Mouse (Mus musculus) gastrocnemius, postnatal 4 days (tissue): ENCODE results near the gene 4931414P19Rik. TPM values are rescaled to one million over a fixed set of nuclear protein-coding genes. Genes with fewer than 3 reads are reported as not detected.

Experiments
- DNase-seq, 2 experiments: peaks; one replicate each; pipeline ENCODE4 v3.0.0; 2021 to 2022; ENCODE audit warnings: low spot score in 2 of 2, mixed read lengths in 2 of 2
- total RNA-seq, 2 experiments: library from RNA; stranded (reverse); gene quantifications; 2 replicates each; pipeline ENCODE4 v1.2.3; 2021

The 4931414P19Rik gene
- total RNA-seq, 2 experiments from 2014 or later: 4.3 to 6.8 TPM

DNA sequence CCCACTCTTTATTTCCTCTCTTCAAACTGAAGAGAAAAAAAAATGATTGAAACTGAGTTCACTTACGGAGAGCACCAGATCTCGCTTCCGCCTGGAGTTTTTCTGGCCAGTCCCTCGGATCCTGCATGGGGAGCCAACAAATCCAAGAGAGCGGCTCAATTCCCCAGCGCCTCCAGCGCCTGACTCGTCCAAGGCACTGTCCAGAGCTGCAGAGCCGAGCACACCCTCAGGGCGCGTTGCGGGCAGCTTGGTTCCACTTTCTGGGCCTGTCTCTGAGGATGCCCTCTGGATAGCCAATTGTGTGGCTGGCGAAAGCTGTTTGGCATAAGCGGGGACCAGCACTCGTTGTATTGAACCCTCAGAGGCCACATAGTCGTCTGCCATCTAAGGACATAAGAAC is 14.7 kb downstream of the 4931414P19Rik start:
- DNase-seq: no peak

DNA sequence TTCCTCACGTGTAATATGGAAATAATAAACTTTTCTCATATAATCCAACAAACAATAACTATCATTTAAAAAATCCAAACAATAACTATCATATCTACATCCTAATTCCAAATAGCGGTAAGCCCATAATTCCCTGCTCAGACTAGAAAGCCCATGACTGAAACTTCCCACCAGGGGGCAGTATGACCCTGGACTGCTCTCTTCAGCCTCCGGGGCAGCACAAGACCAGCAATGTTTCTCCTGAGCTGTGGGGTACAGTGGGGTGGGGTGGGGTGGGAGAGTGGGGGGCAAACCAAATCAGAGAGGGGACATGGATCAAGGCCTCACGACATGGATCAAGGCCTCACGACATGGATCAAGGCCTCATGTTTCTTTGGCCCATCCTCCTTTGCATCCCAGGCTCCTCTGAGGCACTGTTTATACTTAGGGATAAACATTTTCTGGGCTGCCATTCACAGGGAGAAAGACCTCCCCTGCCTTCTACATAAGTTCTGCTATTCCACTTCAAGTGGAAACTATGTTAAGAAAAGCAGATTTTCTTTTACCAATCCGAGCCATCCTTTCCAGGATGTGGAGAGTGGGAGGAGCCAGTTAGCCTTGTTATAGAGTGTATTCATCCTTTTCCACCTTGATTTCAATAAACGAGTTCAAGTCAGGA is 22.0 kb downstream of the 4931414P19Rik start:
- peak; percentile 52 to 66 for DNase-seq

DNA sequence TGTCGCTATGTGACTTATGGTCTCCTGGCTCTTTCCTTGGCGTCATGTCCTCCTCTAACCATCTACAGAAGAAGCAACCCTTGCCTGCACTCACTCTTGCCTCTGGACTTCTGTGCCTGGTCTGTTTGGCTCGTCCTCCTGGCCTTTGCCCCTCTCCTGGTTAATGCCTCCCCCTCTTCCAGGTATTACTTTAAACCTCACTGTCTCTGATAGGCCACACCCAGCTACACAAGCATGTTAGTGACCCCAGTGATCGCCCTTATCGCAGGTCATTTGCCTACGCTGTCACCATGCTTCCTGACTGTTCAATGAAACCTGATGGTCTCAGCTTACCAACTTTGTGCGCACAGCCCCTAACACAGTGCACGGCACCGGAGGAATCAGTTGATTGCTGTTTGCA is 23.3 kb downstream of the 4931414P19Rik start:
- no peak for DNase-seq

DNA sequence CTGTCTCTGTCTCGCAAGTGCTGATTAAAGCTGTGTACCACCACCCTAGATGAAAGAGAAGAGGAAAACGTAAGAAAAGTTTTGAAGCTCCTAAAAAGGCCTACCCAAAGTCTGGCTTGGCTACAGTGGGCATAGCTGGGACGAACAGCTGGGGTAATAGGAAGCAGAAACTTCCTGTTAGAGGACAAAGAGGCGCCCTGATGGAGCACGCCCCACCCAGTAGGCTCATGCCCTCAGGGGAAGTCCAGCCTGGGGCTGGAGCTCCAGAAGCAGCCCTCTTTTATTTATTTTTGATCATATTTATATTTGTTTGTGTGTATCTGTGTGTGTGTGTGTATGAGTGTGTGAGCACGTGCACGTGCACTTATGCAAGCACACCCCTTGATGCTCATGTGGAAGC is 26.2 kb downstream of the 4931414P19Rik start:
- no peak for DNase-seq

DNA sequence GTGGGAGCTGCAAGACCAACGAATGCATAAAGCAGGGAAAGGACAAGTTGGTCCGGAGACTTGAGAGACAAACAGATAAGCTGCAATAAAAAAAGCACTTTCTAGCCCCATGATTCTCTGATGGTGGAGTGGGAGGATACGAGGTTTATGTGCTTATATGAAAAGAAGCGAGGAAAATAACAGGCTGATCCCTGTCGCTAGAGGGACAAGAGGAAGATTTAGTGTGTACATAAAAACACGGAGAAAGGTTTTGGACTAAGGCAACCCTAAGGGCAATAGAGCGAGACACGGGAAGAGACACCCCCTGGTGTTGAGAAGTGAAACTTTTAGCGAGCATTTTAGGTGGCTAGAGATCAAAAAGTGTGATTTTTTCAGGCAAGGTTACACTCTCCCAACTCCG is 27.7 kb downstream of the 4931414P19Rik start:
- peak in 1 of 2 experiments; percentile 37 for DNase-seq

DNA sequence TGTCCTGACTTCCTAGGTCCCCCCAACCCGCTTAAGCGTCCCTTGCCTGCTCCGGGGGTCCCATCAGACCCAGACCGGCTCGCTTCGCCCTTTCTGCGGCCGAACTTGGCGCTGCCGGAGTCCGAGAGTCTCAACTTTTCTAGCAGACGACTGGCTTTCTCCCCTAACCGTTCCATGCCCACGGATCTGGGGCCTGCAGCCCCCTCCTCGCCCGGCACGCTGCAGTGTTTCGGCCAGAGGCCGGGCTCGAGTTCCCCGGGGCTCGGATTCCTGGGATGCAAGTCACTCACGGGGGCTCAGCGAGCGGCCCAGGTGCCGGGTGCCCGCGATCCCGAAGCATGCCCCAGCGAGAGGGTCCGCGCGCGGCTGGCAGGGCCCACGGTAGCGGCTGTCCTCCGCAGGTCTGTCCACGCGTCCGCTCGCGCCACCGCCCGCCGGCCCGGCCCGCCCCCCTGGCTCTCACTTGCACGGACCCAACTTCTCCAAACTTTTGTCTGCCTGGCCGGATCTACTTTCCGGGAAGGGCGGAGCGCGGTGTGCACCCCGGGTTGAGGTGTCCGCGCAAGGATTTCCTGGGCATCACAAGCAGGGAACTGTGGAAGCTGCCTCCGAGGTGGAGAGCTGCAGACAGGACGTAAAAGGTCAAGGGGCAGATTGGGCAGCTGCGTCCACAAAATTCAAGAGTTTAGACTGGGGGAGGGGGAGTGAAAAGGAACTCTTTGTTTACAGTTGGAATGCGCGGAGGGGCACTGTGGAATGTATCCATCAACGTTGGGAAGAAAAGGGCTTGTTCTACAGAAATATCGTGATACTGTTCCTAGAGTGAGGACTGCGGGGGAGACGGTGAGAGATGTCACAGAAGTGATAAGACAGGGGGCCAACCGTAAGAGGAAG is 28.5 kb downstream of the 4931414P19Rik start, which contains the start of gene Ajuba:
Gene Ajuba (minus strand): TSS at position 470 of the 894 bp plus-strand sequence.
- peak; percentile 80 to 92 for DNase-seq

DNA sequence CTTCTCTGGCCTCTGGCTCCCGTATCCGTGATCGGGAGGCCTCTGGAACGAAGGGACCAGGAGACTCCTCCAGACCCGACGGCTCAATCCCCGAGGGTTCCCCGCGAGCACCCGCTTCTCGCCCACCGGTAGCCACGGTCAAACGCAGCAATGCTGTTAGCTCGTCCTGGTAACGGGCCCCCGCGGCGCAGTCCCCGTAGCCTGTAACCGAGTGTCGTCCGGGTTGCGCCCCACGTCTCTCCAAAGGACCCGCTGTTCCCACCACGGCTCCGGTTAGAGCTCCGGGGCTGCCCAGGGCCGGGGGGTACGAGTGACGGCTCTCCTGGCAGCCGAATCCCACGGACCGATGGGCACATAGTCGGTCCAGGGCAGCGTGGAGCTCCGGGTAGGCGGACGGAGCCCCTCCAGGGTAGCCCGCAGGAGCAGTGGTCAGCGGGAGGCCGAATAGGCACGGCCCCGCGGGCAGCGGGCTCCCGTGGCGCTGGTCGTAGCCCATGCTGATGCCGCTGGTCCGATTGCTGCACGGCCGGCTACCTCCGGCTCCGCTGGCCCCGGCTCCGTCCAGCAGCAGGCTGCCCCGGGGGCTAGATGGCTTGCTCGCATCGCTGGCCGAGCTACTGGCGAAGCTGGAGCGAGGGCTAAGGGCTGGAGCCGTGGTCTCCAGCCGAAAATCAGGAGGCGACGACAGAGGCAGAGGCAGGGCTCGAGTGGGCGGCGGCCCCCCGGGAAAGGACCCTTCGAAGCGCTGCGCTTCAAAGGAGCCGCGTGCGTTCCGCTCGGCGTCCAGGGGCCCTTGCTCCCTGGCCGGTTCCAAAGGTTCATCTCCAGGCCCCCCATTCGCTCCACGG is 29.3 kb downstream of the 4931414P19Rik start:
- peak in 1 of 2 experiments; percentile 55 for DNase-seq

DNA sequence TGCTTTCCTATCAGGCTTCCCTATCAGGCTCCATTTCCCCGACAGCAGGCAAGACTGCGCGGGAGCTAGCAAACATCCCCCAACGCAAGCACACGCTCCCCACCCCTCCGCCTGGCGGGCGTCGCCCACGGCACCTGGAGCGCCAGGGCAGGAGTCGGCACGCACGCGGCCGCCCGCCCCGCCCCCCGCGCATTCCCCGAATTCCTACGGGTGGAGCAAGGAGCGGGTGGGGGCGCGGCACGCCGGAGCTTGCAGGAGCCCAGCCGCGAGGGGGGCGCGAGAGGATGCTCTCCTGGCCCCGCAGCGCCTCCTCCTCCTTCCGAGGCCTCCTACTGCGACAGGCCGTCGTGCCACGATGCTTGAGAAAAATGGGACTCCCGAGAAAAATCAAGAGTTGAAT is 30.2 kb downstream of the 4931414P19Rik start:
- peak; percentile 74 to 81 for DNase-seq

DNA sequence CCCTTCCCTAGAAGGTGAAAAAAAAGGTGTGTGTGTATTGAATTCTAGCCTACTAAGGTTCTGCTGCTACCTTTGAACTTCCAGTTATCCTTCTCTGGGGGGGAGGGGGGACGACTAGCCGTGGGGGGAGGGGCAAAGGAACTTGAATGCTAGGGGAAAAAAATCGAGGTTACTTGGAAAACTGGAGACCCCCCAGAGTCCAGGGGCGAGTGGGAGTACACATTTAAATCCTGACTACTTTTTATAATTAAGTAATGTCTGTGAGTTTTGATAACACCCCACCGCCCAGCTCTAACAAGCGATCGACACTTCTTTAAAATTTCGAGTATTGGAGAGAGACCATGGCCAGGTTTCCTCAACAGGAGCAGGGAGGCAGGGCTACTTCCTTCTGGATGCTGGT is 30.8 kb downstream of the 4931414P19Rik start:
- DNase-seq: no peak

DNA sequence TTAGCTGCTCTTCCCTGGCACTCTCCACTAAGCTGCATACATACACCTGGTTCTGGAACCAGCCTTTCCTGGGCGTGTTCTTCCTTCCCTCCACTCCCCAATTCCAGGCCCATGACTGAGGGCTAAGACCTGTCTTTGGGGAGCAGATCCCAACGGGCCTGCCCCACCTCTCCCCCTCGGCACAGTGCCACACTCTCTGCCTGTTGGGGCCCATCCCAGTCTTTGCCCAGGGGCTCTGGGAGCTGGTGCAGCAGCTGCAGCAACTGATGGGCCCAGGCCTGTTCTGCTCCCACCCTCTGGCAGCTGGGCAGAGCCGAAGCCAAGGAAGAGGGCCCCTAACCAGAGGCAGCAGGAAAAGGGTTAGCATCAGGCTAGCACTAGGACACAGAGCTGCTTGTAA is 31.5 kb downstream of the 4931414P19Rik start:
- DNase-seq: peak in 1 of 2 experiments; percentile 50

DNA sequence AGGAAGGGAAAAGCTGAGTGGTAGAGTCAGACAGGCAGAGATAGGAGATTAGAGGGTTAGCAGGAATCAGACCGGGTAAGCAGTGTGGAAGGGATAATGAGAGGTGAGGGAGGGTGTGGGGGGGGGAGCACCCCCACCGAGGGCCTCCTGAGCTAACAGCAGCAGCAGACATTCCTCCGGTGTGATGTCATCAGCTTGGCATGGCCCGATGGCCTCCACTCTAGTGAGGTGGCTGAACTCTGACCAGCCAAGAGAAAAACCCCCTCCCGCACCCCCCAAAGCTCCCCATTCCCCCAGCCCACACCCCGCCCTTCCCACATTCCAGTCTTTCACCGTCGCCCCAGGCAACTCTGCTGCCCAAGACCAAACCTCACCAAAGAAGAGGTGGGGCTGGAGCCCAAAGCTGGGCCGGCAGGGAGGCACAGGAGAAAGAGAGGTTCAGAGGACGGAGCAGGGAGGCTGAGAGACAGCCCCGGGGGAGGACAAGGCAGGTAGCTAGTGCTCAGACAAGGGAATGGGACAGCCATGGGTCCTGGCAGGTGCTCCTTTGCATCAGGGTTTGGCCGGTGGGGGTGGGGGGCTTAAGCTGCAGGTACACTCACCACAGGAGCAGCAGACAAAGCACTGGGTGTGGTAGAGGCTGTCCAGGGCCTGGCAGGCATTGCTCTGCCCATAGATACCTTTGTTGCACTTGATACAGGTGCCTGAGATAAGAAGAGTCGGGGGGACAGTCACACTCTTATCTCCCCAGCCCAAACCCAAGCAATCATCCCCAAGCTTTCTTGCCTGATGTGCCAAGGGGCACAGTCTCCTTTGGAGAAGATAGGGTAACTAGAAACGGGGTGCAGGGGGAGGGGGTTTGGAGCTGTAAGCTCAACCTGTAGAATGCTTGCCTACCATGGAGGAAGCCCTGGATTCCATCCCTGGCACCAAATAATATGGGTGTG is 32.7 kb downstream of the 4931414P19Rik start:
- DNase-seq: peak in 1 of 2 experiments; percentile 50

DNA sequence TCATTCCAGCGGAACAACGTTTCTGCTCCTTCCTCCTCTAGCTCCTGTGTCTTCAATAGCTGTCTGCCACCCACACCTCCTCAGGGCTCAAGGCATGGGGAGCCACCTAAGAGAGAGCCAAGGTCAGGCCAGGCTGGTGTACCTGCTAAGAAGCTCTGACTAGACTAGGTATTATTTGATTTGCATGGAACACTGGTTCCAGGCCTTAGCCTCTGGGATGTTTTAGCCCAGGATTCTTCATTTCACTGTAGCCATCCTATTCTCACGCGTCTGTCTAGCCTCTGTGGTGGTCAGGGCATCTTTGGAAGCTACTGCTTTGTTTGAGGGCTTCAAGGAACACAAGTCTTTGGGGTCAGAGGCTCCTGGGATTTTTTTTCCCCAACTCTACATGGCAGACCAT is 33.7 kb downstream of the 4931414P19Rik start:
- DNase-seq: no peak

DNA sequence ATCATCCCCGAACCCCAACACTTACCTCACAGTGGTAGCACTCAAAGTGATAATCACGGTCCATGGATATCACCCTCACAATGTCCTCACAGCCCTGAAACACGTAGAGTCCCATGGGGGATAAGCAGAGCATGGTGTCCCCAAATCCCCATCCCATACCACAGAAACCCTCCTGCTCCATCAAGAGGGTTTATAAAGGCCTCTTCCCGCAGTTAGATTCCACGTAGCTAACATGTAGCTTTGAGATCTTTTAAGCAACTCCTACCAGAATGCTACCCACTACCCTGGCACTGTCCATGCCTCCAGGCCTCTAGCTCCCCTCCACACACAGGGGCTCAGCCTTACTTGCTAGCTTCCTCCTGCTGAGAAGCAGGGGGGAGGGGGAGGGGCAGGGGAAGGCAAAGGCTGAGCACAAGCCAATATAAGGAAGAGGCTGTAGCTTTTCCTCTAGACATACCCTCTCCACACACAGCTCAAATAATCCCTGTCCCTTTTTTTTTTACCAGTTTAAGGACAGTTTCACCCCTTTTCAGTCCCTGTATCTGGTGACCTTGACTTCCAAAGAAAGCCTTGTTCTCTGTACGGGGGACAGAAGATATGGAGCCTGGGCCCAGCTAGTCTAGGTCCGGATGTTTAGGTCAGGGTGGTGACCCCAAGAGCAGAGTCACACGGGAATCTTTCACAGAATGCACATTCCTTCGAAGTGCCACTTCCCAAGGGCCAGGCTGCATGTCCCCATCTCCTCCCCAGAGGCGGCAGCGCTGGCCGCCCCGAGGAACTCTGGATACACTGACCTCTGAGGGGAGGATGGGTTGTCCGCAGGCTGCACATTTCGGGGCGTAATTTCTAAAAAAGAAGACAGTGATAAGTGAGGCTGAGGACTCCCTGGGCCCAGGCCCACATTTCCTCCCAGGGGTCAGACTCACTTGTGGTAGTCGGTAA is 36.1 kb downstream of the 4931414P19Rik start:
- no peak for DNase-seq

DNA sequence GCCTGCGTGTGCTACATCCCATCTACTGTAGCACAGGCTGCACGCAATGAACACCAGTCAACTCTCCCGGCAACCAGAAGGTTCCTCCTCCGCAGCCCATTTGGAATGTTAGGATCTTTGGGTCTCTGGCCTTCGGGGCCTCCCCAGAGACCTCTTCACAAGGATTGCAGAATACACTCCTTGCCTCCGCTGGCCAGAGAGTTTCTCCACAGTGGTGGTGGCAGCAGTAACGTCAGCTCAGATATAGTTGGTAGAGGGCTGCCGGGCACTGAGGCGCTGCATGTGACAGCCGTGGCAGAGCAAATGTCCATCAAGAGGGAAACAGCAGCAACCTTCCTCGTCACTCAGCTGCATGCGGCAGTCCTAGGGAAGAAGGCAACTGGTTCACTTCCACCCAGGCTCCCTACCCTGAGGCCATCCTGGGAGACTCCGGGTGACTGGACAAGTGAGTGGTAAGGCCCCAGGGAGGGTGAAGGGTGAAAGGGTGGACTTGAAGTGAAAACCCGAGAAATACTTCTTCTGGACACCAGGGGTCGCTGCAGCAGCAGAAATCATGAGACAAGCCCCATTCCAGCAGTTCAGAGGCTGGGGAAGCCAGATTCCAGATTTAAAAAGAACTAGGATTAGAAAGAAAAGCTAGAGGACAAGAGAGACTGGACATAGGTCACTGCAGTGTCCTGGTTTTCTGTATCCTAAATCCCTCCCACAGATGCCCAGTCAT is 36.9 kb downstream of the 4931414P19Rik start:
- DNase-seq: peak; percentile 58 to 67

DNA sequence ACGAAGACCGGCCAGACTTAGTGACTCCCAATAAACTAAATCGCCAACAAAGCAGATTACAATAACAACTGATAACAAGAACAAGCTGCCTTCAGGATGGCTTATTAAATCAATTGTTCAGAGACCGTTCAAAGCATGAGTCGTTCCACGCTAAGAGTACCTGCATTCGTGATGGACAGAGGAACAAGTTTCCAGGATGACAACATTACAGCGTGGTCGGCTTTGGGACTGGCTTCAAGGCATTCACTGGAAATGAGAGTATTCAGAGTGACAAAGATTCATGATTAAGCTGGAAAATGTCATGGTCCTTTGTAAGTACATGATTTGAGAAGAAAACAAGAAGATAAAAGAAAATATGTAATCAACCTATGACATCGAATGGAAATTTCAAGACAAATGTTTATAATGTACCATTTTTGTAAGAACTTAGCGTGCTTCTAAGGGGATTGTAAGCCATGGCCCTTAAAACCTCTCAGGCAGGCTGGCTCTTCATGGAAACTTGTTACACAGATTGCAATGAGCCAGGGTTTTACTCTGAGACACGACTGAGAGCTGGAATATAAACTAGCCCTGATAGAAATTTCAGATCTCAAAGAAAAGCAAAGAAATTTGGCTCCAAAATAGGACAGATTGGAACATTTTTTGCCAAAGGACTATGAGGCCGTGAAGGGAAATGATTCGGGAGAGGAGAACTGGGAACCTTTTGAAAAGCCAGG is 45.1 kb downstream of the 4931414P19Rik start:
- no peak for DNase-seq

DNA sequence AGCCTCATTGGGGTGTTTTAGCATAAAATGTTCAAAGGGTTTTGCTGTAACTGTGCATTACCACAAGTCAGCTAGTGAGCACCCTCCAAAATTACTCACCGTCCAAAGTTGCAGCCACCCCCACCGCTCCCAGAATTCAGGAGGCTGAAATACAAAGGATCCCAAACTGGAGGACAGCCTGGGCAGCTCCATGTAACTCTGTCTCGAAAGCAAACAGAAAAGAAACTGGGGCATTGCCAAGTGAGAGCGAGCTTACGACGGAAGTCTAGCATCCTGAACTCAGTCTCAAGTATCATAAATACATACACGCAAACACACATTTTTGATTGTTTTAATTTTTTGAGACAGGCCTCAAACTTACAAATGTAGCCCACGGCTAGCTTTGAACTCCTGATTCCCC is 48.5 kb downstream of the 4931414P19Rik start:
- no peak for DNase-seq

DNA sequence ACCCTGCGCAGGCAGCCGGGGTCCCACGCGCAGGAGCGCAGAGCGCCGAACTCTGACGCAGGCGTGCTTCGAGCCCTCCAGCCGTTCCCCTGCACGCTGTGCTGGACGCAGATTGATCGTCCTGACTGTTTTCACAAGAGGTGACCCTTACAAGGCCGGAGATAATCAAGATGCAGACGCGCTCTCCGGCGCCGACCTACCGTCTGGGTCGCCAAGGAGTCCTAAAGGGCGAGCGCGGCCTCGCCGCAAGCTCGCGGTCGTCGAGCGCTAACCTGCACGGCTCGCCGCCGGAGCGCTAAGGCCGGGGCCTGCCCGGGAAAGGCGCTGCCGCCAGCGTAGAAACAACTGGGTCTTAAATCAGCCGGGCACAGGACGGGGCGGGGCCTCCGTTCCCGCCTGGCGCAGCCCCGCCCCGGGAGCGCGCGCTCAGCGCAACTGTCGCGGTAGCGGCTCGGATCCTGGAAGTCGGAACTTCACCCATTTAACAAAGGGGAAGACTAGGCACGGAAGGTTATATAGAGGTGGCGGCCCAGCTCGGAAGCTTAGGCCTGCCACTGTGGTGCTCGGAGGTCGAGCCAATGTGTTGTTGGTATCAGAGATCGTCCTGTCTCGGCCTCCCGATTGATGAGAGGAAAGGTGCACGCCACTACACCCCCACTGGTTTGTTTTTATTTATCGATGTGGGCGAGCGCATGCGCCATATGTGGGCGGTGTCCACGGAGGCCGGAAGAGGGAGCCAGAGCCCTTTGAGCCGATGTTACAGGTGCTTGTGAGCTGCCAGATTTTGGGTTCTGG is 51.6 kb downstream of the 4931414P19Rik start, which contains the start of gene Haus4:
Gene Haus4 (minus strand): TSS at position 642 of the 795 bp plus-strand sequence.
- peak; percentile 72 to 86 for DNase-seq
